Mouse (Mus musculus) left cerebral cortex, postnatal 14 days (tissue): ENCODE data around the gene Lbhd1. TPM values are rescaled to one million over a fixed set of nuclear protein-coding genes. Genes with fewer than 3 reads are reported as not detected.

Experiments used
- DNase-seq, 2 experiments: peaks; one replicate each; pipeline ENCODE4 v3.0.0; 2021 to 2022; ENCODE audit warnings: low spot score in 2 of 2, mixed read lengths in 1 of 2
- intact Hi-C: fragments of 180-260 bp; cut with DNase I; formaldehyde crosslinking; loops from one replicate; pipeline ENCODE4 v1.15.1; 2025
- total RNA-seq, 2 experiments: library from RNA; stranded (reverse); gene quantifications; 2 replicates each; pipeline ENCODE4 v1.2.3; 2021

Lbhd1 gene
- total RNA-seq, 2 experiments from 2014 or later = 4.0 to 4.3 TPM

DNA sequence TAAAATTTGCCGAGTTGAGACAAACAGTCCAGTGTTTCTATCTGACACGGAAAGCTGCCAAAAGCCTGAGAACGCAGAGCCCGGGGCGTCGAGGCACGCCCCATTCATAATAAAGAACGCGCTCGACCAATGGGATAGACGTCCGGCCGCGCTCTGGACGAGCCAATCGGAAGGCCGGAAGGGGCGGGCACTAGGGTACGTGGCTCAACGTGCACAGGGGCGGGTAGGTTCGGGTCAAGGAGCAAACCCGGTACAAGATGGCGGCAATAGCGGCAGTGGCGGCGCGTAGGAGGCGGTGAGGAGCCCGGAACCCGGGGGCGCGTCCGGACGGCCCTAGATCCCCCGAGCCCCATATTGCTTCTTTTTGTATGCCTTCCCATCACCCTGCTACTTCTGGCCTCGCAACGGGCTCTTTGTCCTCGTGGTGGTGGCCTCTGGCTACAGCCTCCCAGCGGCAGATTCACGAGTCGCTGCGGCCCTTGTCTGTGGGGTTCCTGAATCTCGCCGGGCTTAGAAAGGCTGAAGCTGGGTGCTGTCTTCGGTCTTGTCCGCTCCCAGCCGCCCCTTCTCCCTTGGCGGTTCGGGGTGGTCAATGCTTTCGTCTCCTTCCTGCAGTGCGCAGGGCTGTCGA is 14.4 kb downstream of the Lbhd1 start, which contains the start of gene Ganab:
Ganab (plus strand) TSS at position 207 of the 631 bp plus-strand sequence.
- peak; percentile 96 to 97 for DNase-seq
- intact Hi-C loops = no loop called here

DNA sequence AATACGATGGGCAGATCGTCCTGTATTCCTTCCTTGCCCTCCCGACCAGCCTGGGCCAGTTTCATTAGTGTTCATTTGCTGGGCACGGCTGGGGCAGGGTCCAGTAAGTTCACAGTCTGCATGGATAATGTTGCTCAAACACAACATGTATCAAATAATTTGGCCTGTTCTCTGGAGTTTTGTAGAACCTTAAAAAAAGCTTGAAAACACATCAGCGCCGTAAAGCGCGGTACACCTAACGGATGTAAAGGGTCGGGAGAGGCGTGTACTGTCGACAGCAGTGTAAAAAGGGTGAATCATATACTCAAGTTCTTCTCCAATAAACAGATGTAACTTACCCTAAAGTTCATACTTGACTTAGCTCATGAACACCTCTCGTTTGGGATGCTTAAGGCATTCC is 15.0 kb downstream of the Lbhd1 start:
- no peak for DNase-seq
- intact Hi-C loops = no loop called here

DNA sequence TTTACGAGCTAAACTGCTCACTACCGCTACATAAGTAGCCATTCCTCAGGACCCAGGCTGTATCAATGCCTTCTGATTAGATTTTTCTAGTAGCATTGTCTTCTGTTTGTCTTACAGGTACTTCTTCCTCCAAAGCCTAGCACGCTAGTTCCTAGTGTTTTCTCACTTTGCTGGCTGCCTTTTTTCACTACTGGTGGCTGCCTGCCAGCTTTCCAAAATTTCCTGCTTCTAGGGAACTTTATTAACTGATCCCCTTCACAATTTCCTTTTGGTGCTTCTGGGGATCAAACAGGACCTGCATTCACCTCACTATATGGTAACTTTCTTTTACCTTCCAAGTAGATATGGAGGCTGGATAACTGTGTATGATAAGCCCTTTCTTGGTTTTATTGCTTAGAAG is 15.5 kb downstream of the Lbhd1 start:
- DNase-seq = no peak
- intact Hi-C loops = no loop called here

DNA sequence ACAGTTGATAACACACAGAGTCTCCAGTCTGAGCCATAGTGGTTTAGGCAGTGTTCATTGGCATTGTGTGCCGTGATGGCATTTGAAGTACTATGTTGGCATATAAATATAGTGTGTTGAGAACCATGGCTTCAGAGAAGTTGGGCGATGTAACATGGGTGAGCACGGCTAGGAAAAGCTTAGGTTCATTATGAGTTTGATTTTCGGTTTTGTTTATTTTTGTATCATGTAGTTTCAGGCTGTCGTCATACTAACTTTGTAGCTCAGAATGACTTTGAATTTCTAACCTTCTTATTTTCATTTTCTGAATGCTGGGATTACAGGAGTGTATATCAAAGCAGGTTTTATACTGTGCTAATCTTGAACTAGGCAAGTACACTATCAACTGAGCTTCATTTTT is 19.9 kb downstream of the Lbhd1 start:
- intact Hi-C loops = no loop called here

DNA sequence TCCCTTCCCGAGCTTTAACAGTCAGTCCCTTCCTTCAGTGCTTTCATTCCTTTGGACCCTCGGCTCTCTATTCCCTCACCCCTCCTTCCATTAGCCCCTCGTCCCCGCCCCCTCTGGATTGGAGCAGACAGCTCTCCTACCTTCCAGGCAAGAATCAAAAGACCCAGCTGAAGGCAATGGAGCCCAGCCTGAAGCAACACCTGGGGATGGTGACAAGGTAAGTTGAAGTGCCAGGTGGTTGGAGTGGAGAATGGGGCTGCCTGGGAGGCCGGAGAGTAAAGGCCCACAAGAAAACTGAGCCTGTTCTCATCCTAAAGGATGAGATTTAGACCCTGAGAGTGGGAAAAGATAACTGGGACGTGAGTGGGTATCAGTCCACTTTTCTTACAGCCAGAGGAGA is 25.0 kb downstream of the Lbhd1 start:
- DNase-seq = no peak
- intact Hi-C loops = no loop called here

More for the DNA sequence above, 19.9 kb downstream of the Lbhd1 start:
- no peak for DNase-seq

DNA sequence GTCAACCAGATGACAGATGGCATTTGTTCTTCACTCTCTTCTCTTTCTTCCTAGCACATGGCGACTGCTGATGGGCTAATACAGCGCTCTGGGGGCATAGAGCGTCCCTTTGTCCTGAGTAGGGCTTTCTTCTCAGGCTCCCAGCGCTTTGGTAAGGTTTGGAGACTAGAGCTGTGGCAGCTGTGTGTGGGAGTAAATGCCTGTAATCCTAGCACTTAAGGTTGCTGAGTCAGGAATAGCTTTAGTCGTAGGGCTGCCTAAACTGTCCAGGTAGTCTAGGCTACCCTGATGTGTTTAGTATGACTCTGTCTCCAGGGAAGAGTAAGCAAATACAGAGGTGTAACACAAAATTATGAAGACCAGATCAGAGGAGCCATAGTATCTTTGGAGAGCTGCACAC is 28.3 kb downstream of the Lbhd1 start:
- intact Hi-C loops = no loop called here
- peak in 1 of 2 experiments; percentile 51 for DNase-seq

DNA sequence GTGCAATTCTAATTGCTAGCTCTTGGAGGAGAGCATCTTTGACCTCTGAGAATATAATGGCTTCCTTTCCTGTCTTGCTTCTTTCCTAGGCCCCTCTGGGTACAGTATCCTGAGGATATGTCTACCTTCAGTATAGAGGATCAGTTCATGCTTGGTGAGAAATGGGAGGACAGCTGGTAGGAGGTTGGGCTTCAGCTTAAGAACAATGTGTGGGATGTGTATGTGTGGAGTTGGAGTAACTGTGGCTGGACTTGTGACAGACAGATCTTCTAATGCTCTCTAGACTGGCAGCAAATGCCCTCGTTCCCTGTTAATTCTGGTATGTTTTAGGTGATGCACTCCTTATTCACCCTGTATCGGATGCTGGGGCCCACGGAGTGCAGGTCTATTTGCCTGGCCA is 30.7 kb downstream of the Lbhd1 start:
- intact Hi-C loops = no loop called here
- DNase-seq = peak in 1 of 2 experiments; percentile 56

DNA sequence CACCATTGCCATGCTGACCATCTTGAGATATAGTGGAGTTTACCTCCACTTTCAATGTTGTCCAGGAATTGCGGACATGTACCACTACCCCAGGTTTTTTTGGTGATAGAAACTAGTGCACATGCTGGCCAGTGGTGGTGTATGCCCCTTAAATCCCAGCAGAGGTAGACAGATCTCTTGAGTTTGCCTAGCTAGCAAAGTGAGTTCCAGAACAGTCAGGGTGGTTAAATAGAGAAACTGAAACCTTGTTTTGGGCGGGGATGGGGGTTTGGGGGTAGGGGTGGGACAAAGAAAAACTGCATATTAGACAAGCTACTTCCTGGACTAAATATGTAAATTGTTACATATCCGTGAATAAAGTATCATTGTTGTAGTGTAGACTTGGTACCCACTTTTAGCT is 35.5 kb downstream of the Lbhd1 start:
- intact Hi-C loops = no loop called here
- no peak for DNase-seq

DNA sequence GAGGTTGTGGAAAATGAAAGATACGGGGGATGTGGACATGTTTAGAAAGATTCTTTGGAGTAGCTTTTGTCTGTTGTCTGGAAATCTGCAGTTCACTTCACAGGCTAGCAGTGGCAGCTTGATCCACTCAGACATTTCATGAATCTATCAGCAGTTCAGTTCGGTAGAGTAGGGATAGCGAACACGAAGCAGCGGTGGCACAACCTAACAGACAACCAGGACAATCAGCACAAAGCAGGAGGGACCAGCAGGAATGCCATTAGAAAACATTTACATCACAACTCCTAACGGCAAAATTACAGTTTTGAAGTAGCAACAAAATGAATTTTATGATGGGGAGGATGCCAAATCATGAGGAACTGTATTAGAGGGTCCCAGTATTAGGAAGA is 36.1 kb downstream of the Lbhd1 start:
- no peak for DNase-seq
- intact Hi-C loops = no loop called here

DNA sequence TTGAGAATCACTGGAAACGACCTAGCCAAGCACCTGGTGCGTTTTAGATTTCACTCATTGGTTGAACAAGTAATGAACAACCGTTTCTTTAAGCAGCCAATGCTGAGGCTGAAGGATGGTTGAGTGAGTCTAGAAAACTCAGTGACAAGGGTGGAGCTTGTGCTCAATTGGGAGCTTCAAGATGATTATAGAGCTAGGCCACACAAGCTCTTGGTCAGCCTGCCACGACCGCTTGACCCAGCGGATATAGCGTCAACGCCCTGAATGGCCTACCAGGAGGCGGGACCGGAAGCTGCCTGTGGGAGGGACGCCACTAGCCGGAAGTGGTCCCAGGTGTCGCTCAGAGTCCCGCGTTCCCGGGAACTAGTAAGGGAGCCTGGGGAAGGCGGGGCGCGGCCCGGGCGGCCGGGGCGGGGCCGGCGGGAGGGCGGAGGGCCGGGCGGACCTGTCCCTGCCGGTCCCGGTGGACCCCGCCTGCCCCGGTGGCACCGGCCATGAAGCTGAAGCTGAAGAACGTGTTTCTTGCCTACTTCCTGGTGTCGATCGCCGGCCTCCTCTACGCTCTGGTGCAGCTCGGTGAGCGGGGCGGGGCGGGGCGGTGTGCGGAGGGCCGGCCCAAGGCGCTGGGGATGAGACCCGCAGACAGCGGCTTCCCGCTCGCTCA is 36.7 kb downstream of the Lbhd1 start, which contains the start of gene B3gat3:
B3gat3 (plus strand) TSS at position 302 of the 664 bp plus-strand sequence.
- intact Hi-C loops = no loop called here
- DNase-seq = peak; percentile 91 to 93

DNA sequence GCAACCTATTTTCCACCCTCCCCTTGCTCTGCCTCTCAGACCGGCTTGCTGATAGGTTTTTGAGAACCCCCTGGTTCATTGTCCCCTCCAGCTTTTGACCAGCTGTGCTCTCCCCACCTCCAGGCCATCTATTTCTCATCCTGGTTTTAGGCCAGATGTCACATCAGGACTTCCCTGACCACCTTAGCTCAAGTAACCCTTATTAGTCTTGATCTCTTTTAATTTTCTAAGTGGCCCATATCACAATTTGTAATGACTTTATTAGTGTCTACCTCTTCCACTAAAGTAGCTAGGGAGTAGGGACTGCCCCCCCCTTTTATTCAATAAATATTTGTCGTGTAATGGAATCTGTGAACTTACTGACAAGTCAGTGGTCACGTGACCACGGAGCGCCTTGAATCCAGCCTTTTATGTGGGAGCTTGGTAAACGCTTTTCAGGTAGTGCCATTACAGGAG is 37.3 kb downstream of the Lbhd1 start:
- DNase-seq = no peak
- intact Hi-C loops = no loop called here

DNA sequence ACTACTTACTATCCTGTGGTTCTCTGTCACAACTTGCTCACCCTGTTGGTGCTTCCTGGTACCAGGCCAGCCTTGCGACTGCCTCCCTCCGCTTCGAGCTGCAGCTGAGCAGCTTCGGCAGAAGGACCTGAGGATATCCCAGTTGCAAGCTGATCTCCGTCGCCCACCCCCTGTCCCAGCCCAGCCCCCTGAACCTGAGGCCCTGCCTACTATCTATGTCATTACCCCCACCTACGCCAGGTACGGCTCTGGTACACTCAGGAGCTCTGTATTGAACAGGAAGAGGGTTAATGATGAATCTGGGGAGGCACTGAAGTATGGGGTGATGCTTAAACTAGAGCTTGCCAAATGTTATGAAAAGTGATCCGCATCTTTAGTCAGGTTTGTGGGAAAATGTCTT is 38.2 kb downstream of the Lbhd1 start:
- intact Hi-C loops = no loop called here

DNA sequence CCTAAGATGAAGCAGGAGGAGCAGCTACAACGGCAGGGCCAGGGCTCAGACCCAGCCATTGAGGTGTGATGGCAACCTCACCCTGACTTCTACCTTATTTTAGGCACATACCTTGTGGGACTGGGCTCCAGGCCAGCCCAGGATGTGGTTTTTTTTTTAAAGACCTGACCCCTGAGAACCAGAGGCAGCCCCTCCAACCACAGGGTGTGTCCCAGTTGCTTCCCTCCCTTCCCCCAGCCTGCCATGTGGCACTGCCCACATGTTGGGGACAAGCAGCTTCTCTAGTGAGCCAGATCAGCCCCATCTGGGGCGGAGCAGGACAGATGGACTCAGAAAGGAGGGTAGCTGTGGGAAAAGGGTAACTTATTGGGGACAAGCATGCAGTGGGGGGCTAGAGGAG is 43.2 kb downstream of the Lbhd1 start:
- intact Hi-C loops = no loop called here

More for the DNA sequence above, 38.2 kb downstream of the Lbhd1 start:
- no peak for DNase-seq

DNA sequence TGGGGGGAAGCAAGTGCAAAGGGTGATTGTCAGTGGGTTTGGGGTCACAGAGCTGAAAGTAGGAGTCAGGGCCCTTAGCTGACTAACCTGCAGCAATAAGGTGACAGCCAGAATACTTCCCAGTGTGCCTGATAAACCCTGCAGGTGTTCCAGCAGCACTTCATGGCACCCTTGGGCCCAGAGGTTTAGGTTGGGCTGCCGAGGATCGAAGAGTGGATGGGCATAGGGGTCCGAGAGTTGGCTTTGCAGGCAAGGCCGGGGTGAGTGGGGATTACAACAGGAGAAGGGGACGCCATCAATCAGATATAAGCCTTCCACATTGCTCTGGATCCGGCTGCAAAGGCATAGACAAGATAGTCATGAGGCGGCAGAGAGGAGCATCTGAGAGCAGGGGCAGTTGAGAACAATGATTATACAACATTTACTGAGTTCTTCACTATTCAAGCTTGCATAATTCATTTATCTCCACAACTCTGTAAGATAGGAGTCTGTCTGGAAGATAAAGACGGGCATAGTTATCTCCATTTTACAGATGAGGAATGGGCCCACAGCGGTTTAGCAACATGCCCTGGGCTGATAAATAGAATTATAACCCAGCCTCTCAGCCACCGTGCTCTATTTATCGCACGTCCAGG is 44.5 kb downstream of the Lbhd1 start:
- no peak for DNase-seq
- intact Hi-C loops = no loop called here

More for the DNA sequence above, 43.2 kb downstream of the Lbhd1 start:
- DNase-seq = no peak

DNA sequence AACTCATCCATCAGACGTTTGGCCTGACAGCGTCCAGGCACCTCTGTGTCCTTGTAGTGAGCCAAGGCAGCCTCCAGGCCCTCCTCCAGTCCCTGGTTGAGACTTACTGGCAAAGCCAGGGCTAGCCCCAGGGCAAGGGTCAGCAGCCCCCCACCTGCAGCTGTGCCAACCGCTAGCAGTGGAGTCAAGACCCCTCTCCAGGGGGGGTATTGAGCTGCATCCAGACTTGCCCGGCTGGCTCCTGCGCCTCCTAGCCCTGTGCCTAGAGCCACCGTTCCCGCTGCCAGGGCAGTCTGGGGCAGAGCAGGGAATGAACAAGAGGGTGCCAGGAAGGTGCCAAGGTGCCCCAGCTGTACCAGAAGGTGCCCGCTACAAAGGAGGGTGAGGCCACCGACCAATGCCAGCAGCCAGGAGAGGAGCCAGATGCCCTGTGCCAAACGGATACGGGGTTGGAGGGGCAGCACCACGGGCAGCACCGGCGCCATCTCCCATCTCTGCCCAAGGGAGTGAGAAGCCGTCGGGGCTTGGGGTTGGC is 45.2 kb downstream of the Lbhd1 start:
- DNase-seq = no peak
- intact Hi-C loops = no loop called here

DNA sequence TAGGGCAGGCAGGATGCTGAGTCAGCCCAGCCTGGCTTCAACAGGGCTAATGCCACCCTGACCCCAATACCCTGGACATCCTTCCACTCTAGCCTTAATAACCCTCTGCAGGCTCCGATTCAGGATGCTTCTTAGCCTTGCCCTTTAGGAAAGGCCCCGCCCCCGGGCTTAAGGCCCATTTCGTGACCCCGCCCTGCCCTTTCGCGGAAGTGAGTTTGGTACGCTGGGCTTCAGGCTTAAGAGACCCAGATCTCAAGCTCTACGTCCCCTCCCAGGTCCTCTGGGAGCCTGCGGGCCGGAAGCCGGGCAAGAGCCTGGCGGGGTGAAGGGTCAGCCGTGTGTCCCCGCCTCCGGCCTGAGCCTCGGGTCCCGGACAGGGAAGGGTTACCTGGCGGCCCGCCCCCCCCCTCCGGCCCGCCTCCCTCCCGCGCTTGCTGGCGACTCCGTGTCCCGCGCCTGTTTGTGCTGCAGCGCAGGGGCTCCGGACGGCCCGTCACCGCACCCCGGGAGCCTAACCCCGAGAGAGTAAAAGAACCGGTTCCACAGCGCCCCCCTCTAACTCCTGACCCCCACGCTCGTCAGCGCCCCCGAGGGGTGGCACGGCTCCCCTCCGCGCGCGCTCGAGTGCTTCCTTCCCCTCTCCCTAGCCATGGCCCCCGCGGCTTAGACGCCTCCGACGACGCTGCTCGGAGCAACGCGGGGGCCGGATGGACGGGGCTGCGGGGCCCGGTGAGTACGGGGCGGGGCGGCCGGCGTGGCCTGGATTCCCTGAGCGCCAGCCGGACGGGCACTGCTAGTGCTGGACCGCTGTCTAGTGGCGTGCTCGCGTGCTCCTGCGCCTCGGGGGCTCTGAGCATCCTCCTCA is 45.9 kb downstream of the Lbhd1 start, which contains the start of the genes Rom1 and Eml3:
Rom1 (minus strand) TSS at position 133 of the 865 bp plus-strand sequence.
Eml3 (plus strand) TSS at position 329 of the 865 bp plus-strand sequence.
- DNase-seq = peak in 1 of 2 experiments; percentile 58
- intact Hi-C loops = no loop called here

DNA sequence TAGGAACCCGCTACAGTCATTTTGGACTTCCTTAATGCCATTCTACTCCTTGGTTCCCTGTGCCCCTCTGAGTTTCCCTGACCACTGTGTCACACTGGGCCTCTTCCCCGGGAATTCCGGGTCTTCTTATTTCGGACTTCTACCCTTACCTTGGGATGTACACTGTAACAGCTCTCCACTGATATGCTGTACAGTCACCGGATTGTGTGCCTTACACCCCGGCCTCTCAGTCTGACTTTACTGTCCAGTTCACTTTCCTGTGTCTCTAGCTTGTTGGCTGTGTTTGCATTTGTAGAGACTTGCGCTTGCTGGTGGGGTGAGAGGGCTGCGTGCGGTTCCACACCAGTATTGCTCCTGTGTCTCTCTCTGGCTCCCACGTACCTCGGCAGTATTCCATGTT is 46.6 kb downstream of the Lbhd1 start:
- intact Hi-C loops = no loop called here
- no peak for DNase-seq

DNA sequence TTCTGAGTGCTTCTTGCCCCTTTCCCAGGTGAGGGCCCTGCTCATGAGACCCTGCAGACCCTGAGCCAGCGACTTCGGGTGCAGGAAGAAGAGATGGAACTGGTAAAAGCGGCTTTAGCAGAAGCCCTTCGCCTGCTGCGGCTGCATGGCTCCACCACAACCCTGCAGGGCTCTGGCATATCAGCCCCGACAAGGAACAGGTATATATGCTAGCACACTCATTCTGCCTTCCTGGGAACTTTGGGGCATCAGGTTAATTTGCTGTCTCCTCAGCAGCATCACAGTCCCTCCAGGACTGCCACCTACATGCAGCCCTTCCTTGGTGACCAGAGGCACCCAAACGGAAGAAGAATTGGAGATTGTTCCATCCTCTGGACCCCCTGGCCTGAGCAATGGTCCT is 47.2 kb downstream of the Lbhd1 start:
- DNase-seq = no peak
- intact Hi-C loops = no loop called here

DNA sequence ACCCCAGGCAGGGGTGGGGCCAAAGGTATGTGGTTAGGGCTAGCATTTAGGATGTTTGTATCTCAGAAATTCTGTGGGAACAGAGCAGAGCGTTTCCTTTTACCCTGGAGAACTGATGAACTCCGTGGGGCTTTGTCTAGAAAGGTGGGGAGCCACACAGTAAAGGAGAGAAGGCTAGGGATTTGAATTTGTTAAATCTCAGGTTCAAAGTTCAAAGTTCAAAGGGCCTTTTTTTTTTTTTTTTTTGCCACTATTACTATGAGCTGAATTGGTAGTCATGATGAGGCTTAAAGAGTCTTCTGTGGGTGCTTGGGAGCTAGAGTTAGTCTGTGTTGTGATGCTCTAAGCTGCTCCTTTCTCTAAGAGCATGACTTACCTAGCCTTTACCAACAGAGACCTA is 53.2 kb downstream of the Lbhd1 start:
- intact Hi-C loops = no loop called here
- DNase-seq = no peak
